Mouse (Mus musculus) liver, embryonic 16.5 days (tissue): ENCODE data around the gene Tfap2a. TPM values are rescaled to one million over a fixed set of nuclear protein-coding genes. Genes with fewer than 3 reads are reported as not detected.

Experiments
- ATAC-seq: fragments of 200-750 bp; cut with Nextera tagmentation; 2 replicates; pipeline ENCODE4 v1.8.0; 2017; ENCODE audit warnings: low read depth, mild to moderate bottlenecking, moderate number of reproducible peaks, moderate library complexity
- H3K27ac ChIP-seq: fragments of 300-500 bp; sonication (generic); 2 replicates; pipeline ENCODE4 v1.5.1; 2014; ENCODE audit warnings: mild to moderate bottlenecking, low read length
- H3K27me3 ChIP-seq: fragments of 300-500 bp; sonication (generic); 2 replicates; pipeline ENCODE4 v1.6.1; 2014; ENCODE audit warnings: low read depth, low read length, mixed read lengths; ENCODE audit not compliant: control insufficient read depth, insufficient read depth
- H3K36me3 ChIP-seq: fragments of 300-500 bp; sonication (generic); 2 replicates; pipeline ENCODE4 v1.6.1; 2014; ENCODE audit warnings: mild to moderate bottlenecking; ENCODE audit not compliant: control insufficient read depth, insufficient read depth
- H3K4me1 ChIP-seq: fragments of 300-500 bp; sonication (generic); 2 replicates; pipeline ENCODE4 v1.6.1; 2014; ENCODE audit warnings: low read depth, low read length, mixed read lengths; ENCODE audit not compliant: control insufficient read depth
- H3K4me2 ChIP-seq: fragments of 300-500 bp; sonication (generic); 2 replicates; pipeline ENCODE4 v1.6.1; 2014; ENCODE audit warnings: low read depth, low read length, mixed read lengths
- H3K4me3 ChIP-seq: fragments of 300-500 bp; sonication (generic); 2 replicates; pipeline ENCODE4 v1.5.1; 2014; ENCODE audit warnings: low read depth, mild to moderate bottlenecking, low read length
- H3K9ac ChIP-seq: fragments of 300-500 bp; sonication (generic); 2 replicates; pipeline ENCODE4 v1.6.1; 2014; ENCODE audit warnings: low read depth, low read length
- H3K9me3 ChIP-seq: fragments of 300-500 bp; sonication (generic); replicated peaks from 2 replicates; pipeline ENCODE4 v1.6.1; 2016; ENCODE audit warnings: low read length; ENCODE audit not compliant: control insufficient read depth
- WGBS: fragments of 180-500 bp; shearing (Covaris S2); extraction: QIAGEN DNeasy Blood & Tissue Kit; methylation state at CpG from one replicate; pipeline ENCODE4 v1.1.7; 2014; ENCODE audit not compliant: insufficient replicate concordance; 5-methylcytosine and 5-hydroxymethylcytosine counted together
- polyA plus RNA-seq: library from polyadenylated mRNA; unstranded; fragments of >200 nt; fragmentation: Nextera tagmentation; extraction: Ambion mirVana; gene quantifications from 2 replicates; pipeline ENCODE4 v1.2.1, GENCODE M21; 2015

The Tfap2a gene
- polyA plus RNA-seq, 1 experiment from 2014 or later: not detected

DNA sequence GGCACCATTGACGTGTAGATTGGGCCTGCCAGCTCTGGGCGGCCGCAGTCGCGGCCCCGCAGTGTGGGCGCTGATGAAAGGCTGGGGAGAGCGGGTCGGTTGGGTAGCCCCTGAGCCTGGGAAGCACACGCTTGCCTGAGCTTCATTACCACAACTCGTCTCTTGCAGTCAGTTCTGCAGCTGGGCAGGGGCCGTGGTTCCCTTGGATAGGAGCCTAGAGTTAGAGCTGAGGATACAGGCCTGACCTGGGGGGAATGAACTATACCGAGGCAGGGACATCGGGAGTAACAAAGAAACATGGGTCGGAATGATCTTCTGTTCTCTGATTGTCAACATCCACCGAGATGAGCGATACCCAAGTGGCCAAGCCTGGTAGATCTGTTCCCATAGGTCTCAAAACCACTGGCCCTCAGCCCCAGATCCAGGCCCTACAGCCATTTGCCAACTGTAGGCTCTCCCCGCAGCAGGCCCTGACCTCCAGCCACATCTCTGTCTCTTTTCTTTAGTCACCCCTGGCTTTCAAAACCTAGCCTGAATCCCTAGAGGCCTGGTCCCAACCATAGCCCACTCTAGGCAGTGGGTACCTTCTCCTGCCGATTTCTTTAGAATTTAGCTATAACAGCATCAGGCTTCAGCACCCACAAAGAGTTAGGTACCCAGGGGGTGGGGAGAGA lies 1.9 kb downstream of the Tfap2a start:
- no peak for ATAC-seq
- Histone ChIP-seq H3K9me3 (no peaks in the 10 kb centered on the region), H3K4me3 (peak overlapping the region; percentile 21), H3K36me3 (no peaks in the 10 kb centered on the region), H3K27ac (no peak overlapping the region), H3K4me2 (peak overlapping the region; percentile 6; the same call in 1 of the 2 replicates), H3K27me3 (peaks cover 99% of the 10 kb centered on the region), H3K9ac (no peak overlapping the region), H3K4me1 (no peaks in the 10 kb centered on the region)
- WGBS: 20% methylated on average over 19 of the region's 19 CpGs

DNA sequence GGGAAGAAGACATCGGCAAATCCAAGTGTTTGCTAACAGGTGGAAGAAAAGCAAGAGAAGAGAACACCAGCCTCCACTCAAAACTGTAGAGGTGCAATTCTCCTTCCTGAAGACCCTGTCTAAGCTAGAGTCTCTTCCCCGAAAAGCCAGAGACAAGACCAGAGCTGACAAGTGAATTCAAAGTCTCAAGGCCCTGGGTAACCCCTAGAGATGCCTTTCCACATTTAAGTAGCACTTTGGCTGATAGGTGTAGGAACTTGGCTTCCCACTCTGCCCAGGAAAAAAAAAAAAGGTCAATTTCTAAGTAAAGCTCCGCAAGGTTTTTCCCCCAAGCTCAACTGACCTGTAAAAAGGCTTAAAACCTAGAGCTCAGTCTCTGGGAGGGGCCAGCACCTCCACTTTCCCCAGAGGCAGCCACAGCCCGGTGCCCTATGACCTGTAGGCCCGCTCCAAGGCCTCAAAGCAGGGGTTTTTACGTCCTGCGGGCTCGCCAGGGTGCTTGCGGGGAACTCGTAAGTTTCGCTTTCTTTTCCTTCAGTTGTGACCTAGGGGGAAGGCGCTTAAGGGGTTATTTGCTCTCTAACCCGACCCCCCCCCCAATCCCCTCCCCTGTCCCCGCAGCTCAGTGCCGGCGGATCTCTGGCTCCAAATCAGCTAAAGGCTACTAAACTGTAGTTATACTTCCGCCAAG lies 2.6 kb downstream of the Tfap2a start:
- no peak overlapping the region for H3K27ac ChIP-seq
- H3K4me2 ChIP-seq: peak overlapping the region; percentile 6; the same call in 1 of the 2 replicates
- no peak overlapping the region for H3K9ac ChIP-seq
- H3K9me3 ChIP-seq: no peaks in the 10 kb centered on the region
- H3K4me3 ChIP-seq: peak overlapping the region; percentile 21
- H3K27me3 ChIP-seq: peaks cover 99% of the 10 kb centered on the region
- ATAC-seq: no peak
- H3K4me1 ChIP-seq: no peaks in the 10 kb centered on the region
- 11% methylated on average over 17 of the region's 17 CpGs for WGBS
- H3K36me3 ChIP-seq: no peaks in the 10 kb centered on the region

DNA sequence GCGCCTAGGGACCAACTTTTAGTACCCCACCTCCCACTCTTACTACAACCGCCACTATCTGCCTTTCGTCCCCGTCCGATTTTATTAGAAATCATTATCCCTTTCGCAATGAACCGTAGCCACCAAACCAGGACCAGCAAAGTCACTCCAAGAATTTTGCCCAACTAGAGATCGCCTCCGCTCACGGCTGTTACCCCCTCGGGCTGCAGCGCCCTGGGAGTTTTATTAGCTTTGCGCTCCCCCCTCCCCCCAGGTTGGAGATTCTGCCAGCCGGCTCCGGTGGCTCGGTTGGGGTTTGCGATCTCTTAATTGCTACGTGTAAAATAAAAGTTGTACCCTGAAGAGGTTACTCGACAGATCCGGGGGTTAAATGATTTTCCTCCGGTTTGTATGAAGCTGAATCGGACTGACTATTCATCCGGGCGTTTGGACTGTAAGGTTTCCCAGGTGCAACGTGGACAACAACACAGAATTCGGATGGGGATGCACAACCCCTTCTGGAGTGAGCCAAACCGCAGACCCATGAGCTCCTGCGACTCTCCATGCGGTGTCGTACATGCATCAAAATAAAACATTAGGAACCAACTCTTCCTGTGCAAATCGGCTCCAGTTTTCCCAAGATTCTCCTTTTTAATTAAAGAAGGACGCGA lies 3.7 kb downstream of the Tfap2a start:
- no peak overlapping the region for H3K27ac ChIP-seq
- H3K36me3 ChIP-seq: no peaks in the 10 kb centered on the region
- no peak overlapping the region for H3K4me2 ChIP-seq
- H3K4me1 ChIP-seq: no peaks in the 10 kb centered on the region; the same call in 1 of the 2 replicates
- 2% methylated on average over 33 of the region's 33 CpGs for WGBS
- no peaks in the 10 kb centered on the region for H3K9me3 ChIP-seq
- H3K4me3 ChIP-seq: no peak overlapping the region
- peaks cover 100% of the 10 kb centered on the region for H3K27me3 ChIP-seq
- no peak for ATAC-seq
- no peak overlapping the region for H3K9ac ChIP-seq

DNA sequence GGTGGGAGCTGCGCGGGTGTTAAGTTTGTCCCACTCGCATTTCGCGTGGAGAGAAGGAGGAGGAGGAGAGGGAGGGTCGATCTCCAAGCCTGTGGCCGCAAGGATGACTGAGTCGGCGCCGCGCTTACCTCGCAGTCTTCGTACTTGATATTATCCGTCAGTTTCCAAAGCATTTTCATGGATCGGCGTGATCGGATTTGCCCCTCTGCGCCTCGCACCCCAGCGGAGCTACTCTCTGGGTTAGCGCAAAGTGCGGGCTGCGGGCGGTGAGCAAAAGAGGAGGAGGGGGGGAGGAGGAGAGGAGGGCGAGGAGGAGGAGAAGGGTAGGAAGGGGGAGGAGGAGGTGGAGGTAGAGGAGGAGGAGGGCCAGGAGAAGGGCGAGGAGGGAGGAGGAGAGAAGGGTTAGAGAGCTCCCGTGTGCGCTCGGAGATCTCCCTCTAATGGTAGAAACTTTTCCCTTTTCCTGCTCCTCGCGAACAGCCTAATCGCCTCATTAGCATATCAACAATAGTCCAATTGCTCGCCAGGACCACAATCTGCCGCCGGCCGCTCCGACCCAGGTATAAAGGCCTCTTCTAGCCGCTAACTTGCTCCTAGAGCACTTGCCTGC lies 4.5 kb downstream of the Tfap2a start:
- Histone ChIP-seq H3K9me3 (no peaks in the 10 kb centered on the region), H3K27me3 (peaks cover 100% of the 10 kb centered on the region), H3K36me3 (no peaks in the 10 kb centered on the region), H3K9ac (no peak overlapping the region), H3K27ac (no peak overlapping the region), H3K4me2 (peak overlapping the region; percentile 32; the same call in 1 of the 2 replicates), H3K4me1 (no peaks in the 10 kb centered on the region; the same call in 1 of the 2 replicates), H3K4me3 (peak overlapping the region; percentile 8)
- under 1% methylated on average over 35 of the region's 38 CpGs for WGBS
- ATAC-seq: no peak

DNA sequence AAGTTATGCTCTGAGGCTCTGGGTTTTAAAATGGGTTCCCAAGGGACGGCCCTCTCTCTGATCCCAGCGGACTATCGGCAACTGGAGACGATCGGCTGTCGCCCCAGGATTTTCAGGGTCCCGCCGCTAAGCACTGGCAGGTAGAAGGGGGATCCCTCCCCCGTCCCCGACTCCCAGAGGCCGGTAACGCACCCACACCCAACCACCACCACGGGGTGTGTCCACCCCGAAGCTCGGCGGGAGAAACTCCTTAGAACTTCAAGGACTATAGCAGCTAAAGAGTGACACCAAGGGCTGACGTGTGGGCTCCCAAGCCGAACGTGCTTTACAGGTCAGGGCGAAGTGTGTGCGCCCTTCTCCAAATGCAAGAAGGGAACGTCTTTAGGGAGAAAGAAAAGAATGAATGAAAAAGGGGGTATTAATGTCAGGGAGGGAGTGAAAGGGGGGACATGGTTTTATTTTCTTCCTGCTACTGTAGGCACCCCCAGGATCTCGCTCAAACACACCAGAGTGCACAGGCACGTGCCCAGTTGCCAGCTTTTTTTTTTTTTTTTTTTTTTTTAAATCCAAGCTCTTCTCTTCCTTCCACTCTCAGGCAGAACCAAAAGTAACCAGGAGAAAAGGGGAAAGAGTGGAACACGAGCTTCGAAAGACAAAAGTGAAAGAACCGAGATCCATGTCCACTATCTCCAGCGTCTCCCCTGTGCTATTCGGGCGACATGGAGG lies 5.2 kb downstream of the Tfap2a start:
- Histone ChIP-seq H3K9ac (no peak overlapping the region), H3K4me2 (peak overlapping the region; percentile 32; the same call in 1 of the 2 replicates)
- WGBS: 2% methylated on average over 30 of the region's 30 CpGs

DNA sequence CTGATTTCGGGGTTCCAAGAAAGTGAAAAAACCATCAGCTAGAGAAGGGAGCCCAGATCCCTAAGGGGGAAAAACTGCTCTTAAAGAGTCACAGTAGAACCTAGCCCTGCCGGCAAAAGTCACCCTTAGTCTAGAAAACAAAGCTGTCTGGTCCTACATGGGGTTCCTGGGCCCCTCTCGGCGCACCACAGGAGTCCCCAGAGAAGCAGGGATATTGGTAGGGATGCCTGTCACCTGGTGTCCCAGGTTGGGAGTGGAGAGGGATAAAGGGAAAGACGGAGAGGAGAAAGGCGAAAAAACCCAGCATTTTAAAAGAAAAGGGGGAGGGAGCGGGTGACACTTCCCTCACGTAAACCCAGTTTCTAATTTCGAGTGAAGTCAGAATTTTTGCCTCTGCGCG lies 6.1 kb downstream of the Tfap2a start:
- Histone ChIP-seq H3K4me2 (no peak overlapping the region), H3K9ac (no peak overlapping the region), H3K9me3 (no peaks in the 10 kb centered on the region)

More for the DNA sequence above, 5.2 kb downstream of the Tfap2a start:
- no peak for ATAC-seq
- Histone ChIP-seq H3K4me1 (no peaks in the 10 kb centered on the region; the same call in 1 of the 2 replicates), H3K9me3 (no peaks in the 10 kb centered on the region), H3K27ac (no peak overlapping the region), H3K4me3 (0 out of 2 replicates have a peak overlapping the region, but pooled peaks have one; percentile 7), H3K36me3 (no peaks in the 10 kb centered on the region), H3K27me3 (peaks cover 100% of the 10 kb centered on the region)

DNA sequence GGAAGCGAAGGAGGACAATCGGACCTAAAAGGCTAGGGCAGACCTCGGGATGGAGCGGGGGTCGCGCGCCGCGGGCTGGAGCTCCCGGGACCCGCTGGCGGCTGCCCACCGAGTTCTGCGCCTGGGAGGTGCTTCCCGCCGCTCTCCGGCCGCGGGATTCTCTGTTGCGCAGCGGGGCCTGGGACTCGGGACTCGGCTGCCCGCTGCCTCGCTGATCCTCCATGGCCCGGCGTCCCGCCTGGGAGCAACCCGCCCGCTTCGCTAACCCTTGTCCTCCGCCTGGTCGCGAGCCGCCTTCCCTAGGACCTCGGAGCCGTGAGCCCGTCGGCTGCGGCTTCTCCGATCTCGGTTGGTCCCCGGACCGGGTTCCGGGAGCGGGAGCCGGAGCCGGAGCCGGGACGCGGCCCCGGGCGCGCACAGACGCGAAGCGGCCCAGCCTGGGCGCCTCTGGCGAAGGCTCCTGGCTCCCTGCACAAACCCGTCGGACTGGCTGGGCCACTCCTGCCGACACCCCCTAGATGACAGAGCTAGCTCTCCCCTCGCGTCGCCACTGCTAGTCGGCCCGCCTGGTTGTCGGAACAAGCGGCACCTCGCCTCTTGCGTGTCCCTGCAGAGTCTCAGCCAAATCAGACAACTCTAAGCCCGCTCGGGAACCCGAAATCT lies 6.9 kb downstream of the Tfap2a start:
- Histone ChIP-seq H3K27me3 (peaks cover 95% of the 10 kb centered on the region), H3K9me3 (no peaks in the 10 kb centered on the region), H3K4me2 (peak overlapping the region; percentile 57), H3K4me1 (no peaks in the 10 kb centered on the region; the same call in 1 of the 2 replicates), H3K4me3 (peak overlapping the region; percentile 51), H3K27ac (no peak overlapping the region), H3K36me3 (no peaks in the 10 kb centered on the region), H3K9ac (no peak overlapping the region)
- 1% methylated on average over 64 of the region's 74 CpGs for WGBS
- ATAC-seq: no peak

More for the DNA sequence above, 6.1 kb downstream of the Tfap2a start:
- ATAC-seq: no peak
- H3K27me3 ChIP-seq: peaks cover 97% of the 10 kb centered on the region
- H3K4me3 ChIP-seq: no peak overlapping the region
- under 1% methylated on average over 11 of the region's 11 CpGs for WGBS
- H3K27ac ChIP-seq: no peak overlapping the region
- no peaks in the 10 kb centered on the region for H3K36me3 ChIP-seq
- H3K4me1 ChIP-seq: no peaks in the 10 kb centered on the region; the same call in 1 of the 2 replicates

DNA sequence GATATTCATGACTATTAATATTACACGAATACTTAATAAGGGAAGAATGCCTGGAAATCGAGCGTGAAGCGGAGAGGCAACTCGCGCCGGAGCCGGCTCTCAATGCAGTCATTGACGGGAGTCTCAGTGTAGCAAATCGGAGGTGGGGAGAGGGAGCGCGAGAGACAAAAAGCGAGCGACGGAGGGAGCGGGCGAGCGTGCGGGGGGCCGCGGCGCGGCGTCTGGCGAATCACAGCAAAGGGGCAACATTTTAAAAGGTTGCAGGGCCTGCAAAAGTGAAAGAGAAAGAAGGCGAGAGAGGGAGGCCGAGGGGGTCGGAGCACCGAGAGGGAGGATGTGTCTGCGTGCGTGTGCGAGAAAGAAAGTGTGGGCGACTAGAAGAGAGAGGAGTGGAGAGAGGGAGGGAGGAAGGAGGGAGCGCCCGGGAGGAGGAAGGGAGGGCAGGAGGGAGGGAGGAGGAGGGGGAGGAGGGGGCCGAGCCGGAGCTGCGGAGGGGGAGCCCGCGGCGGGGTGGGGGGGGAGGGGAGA lies 7.5 kb downstream of the Tfap2a start:
- Histone ChIP-seq H3K9ac (no peak overlapping the region), H3K27ac (no peak overlapping the region), H3K9me3 (no peaks in the 10 kb centered on the region), H3K27me3 (peaks cover 94% of the 10 kb centered on the region), H3K4me1 (no peaks in the 10 kb centered on the region; the same call in 1 of the 2 replicates), H3K4me3 (peak overlapping the region; percentile 51), H3K4me2 (peak overlapping the region; percentile 57), H3K36me3 (no peaks in the 10 kb centered on the region)
- 1% methylated on average over 38 of the region's 41 CpGs for WGBS
- no peak for ATAC-seq
